Mouse (Mus musculus) T-cell, adult 2 months (primary cell): ENCODE measurements at regions not wholly inside any gene's neighbourhood (a gene's known extent, or its start where the extent isn't known, plus 50 kb on each side); places are given as distances from the start of the nearest gene placed in this dataset.

Experiments used
- DNase-seq: peaks from one replicate; pipeline ENCODE4 v3.0.0; 2022; ENCODE audit warnings: low spot score

GRCm38 (mm10) chr10:17202556-17203415, 520.2 kb upstream of the Cited2 start:
- DNase-seq = no peak

- DNase-seq = no peak
Observed at GRCm38 (mm10) chr10:17203416-17204110, 519.5 kb upstream of the Cited2 start.

- no peak for DNase-seq
Observed at GRCm38 (mm10) chr10:17204153-17204552, 518.9 kb upstream of the Cited2 start.

- DNase-seq = no peak
Observed at GRCm38 (mm10) chr10:17212551-17213309, 510.3 kb upstream of the Cited2 start.

- no peak for DNase-seq
Observed at GRCm38 (mm10) chr10:17213310-17214064, 509.5 kb upstream of the Cited2 start.

GRCm38 (mm10) chr10:17214065-17214440, 509.0 kb upstream of the Cited2 start:
- DNase-seq = no peak

- DNase-seq = no peak
Observed at GRCm38 (mm10) chr10:17215029-17215428, 508.0 kb upstream of the Cited2 start.

GRCm38 (mm10) chr10:17221495-17221894, 501.5 kb upstream of the Cited2 start:
- DNase-seq = no peak

GRCm38 (mm10) chr10:17225727-17226126, 497.3 kb upstream of the Cited2 start:
- no peak for DNase-seq

GRCm38 (mm10) chr10:17230040-17230818, 492.8 kb upstream of the Cited2 start:
- no peak for DNase-seq

GRCm38 (mm10) chr10:17235955-17236650, 486.9 kb upstream of the Cited2 start:
- no peak for DNase-seq

- no peak for DNase-seq
Observed at GRCm38 (mm10) chr10:17236761-17237160, 486.3 kb upstream of the Cited2 start.

GRCm38 (mm10) chr10:17237463-17237862, 485.6 kb upstream of the Cited2 start:
- DNase-seq = no peak

GRCm38 (mm10) chr10:17237918-17238850, 484.8 kb upstream of the Cited2 start:
- no peak for DNase-seq

GRCm38 (mm10) chr10:17248270-17248669, 474.7 kb upstream of the Cited2 start:
- no peak for DNase-seq

GRCm38 (mm10) chr10:17253040-17253439, 470.0 kb upstream of the Cited2 start:
- DNase-seq = no peak

GRCm38 (mm10) chr10:17260154-17260553, 462.9 kb upstream of the Cited2 start:
- DNase-seq = no peak

GRCm38 (mm10) chr10:17260615-17261014, 462.4 kb upstream of the Cited2 start:
- DNase-seq = no peak

- no peak for DNase-seq
Observed at GRCm38 (mm10) chr10:17261192-17261824, 461.7 kb upstream of the Cited2 start.
